Mouse (Mus musculus) cortical plate, adult 2 months (tissue): ENCODE data around the gene Tomm34. TPM values are rescaled to one million over a fixed set of nuclear protein-coding genes. Genes with fewer than 3 reads are reported as not detected.

ENCODE experiments used
- H3K27ac ChIP-seq: fragments of 200-500 bp; 2 replicates; pipeline ENCODE4 v1.5.1; 2012; ENCODE audit warnings: low read length, control low read depth, inconsistent platforms; ENCODE audit not compliant: insufficient read depth
- H3K4me1 ChIP-seq: fragments of 200-500 bp; 2 replicates; pipeline ENCODE4 v1.6.1; 2011; ENCODE audit warnings: low read length; ENCODE audit not compliant: control insufficient read depth, insufficient read depth
- H3K4me3 ChIP-seq: fragments of 200-500 bp; 2 replicates; pipeline ENCODE4 v1.5.1; 2011; ENCODE audit warnings: mild to moderate bottlenecking, low read length, control low read depth; ENCODE audit not compliant: insufficient read depth
- CTCF ChIP-seq: fragments of 200-500 bp; IDR thresholded peaks from 2 replicates; pipeline ENCODE4 v1.5.1; 2011; ENCODE audit warnings: mild to moderate bottlenecking, control low read depth, low read length; ENCODE audit not compliant: insufficient read depth; ENCODE audit errors: extremely low read depth
- POLR2A ChIP-seq: fragments of 200-500 bp; IDR thresholded peaks from 2 replicates; pipeline ENCODE4 v1.6.1; 2011; ENCODE audit warnings: mild to moderate bottlenecking, low read length, control low read depth; ENCODE audit not compliant: insufficient read depth; ENCODE audit errors: extremely low read depth
- polyA plus RNA-seq: library from polyadenylated mRNA; depleted of rRNA; stranded (reverse); fragments of >200 nt; gene quantifications from 2 replicates; pipeline ENCODE4 v1.2.3, GENCODE M21; 2012

Tomm34 gene
- polyA plus RNA-seq, 1 experiment = 96.7 TPM

DNA sequence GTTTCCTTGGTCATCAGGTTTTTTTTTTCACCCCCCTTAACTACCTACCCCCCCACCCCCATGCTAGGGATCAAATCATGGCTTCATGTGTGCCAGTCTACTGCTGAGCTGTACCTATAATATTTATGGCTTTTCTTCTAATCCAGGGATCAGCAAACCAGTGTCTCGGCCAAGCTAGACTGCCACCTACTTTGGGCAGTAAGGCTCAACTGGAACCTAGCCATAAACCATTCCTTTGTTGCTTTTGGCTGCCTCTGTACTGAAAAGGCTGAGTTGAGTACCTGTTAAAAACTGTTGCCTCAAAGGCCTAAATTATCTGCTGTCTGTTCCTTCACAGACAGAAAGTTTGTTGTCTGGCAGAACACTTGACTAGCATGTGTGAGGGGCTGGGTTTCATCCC is 31.0 kb upstream of the Tomm34 start:
- H3K4me3 ChIP-seq = no peak overlapping the region
- TF ChIP-seq CTCF = no peak
- TF ChIP-seq POLR2A = no peak
- H3K4me1 ChIP-seq = no peaks in the 10 kb centered on the region; the same call in 1 of the 2 replicates
- no peak overlapping the region for H3K27ac ChIP-seq

DNA sequence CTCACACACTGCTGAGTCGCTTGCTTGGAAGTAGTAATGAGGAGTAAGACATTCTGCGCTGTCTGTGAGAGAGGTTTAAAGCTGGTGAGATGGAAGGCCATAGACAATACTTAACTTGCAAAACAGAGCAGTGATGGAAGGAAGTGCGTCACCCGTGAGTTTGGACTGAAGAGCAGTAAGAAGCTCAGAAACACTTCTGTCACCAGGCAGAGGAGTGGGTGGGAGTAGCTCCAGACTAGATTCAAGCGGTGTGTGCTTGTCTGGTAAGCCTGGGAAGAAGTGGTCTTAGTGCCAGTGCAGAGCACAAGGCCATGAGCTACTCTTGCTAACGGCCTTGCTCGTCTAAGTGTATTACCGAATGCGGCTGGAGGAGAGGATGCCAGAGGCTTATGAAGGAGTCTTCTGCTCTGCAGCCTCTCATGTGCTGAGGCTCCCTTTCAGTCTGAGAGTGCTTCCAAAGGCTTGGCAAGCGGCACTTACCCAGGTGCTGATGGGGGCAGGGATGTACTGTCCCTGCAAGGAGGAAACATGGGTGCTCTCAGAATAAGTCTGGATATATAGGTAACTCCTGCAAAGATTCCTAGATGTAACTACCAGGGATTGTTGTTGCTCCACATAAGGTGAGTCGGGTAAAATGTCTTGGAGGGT is 27.8 kb upstream of the Tomm34 start:
- Histone ChIP-seq H3K4me3 (no peak overlapping the region), H3K27ac (no peak overlapping the region), H3K4me1 (no peaks in the 10 kb centered on the region)
- TF ChIP-seq POLR2A (no peak), CTCF (no peak)

DNA sequence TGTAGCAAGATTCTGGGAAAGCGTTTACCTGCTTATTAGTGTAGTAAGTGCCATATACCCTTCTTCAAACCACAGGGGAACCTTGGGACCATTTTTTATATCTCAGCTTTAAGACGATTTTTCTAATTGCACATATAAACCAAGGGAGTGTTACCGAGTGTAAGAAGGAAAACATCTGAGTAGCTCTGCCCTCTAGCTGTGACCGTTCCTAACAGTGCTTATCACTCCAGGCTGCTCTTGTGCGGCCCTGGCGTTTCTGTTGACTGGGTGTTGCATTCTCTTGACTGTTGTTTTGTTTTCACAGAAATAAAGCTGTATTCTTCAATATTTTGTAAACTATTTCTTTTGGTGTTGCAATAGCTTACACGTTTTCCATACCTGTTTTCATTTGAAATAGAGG is 23.2 kb upstream of the Tomm34 start:
- Histone ChIP-seq H3K27ac (no peak overlapping the region), H3K4me1 (no peaks in the 10 kb centered on the region), H3K4me3 (no peak overlapping the region)
- TF ChIP-seq POLR2A = no peak
- no peak for TF ChIP-seq CTCF

DNA sequence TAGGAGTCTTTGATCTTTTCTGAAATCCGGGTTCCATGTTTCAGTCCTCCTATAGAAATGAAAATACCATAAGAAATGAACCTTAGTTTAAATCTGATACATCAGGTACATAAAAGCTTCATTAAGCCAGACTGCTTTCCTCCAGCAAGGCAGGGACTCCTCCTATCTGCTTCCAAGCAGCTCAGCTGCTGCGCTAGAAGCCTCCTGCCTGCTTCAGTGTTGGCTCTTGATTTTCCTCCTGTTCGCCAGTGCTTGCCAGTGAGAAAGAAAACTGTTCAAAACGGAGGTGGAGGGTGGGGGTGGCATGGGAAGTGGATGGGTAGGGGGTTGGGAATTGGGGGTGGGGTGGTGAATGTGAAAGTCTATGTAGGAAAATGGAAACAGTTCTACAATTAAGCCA is 18.5 kb upstream of the Tomm34 start:
- no peak overlapping the region for H3K4me3 ChIP-seq
- peaks cover 2% of the 10 kb centered on the region; the same call in 1 of the 2 replicates for H3K4me1 ChIP-seq
- no peak overlapping the region for H3K27ac ChIP-seq
- TF ChIP-seq POLR2A = no peak
- TF ChIP-seq CTCF = no peak

DNA sequence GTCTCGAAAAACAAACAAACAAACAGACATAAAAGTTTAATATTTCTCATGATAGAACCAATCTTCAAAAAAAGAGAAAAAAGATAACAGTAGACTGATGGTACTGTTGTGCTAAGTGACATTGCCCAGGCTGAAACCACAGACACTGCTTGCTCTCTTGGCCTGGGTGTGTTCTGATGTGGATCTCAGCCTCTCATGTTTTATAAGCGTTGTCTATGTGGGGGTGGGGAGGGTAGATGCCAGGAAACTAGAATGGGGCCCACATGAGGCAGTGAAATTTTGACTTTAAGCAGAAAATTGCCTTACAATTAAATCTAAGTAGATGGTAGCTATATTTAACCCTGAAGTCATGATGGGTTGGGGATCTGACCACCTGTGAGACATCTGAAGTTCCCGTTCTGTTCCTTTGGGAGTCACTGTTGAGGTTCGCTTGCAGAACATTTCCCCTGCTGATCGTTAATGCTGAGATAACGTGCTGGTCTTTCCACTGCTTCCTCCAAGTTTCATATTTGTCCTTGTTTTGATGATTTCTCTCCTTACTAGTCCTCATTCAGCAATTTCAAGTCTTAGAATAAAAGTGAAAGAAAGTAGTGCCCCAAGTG is 16.5 kb upstream of the Tomm34 start:
- H3K27ac ChIP-seq = no peak overlapping the region
- no peak overlapping the region for H3K4me3 ChIP-seq
- TF ChIP-seq CTCF (no peak), POLR2A (no peak)
- H3K4me1 ChIP-seq = peaks cover 2% of the 10 kb centered on the region; the same call in 1 of the 2 replicates

DNA sequence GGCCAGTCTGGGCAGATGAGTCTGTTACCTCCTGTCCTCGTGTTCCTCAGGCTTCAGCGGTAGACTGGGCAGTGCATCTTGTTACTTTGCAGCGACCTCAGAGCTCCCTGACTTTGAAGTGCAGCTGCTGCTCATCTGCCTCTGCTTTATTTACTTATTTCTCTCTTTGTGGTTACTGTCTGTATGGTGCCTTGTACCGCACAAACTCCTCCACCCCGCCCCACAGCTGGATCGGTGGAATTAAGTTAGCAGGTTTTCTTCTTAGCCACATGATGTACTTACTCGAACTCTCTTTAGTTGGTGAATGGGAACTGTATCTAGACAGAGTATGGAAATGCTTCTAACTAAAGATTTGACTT is 13.4 kb upstream of the Tomm34 start:
- H3K4me1 ChIP-seq = peaks cover 2% of the 10 kb centered on the region; the same call in 1 of the 2 replicates
- H3K4me3 ChIP-seq = no peak overlapping the region
- H3K27ac ChIP-seq = no peak overlapping the region
- TF ChIP-seq POLR2A (no peak), CTCF (no peak)

DNA sequence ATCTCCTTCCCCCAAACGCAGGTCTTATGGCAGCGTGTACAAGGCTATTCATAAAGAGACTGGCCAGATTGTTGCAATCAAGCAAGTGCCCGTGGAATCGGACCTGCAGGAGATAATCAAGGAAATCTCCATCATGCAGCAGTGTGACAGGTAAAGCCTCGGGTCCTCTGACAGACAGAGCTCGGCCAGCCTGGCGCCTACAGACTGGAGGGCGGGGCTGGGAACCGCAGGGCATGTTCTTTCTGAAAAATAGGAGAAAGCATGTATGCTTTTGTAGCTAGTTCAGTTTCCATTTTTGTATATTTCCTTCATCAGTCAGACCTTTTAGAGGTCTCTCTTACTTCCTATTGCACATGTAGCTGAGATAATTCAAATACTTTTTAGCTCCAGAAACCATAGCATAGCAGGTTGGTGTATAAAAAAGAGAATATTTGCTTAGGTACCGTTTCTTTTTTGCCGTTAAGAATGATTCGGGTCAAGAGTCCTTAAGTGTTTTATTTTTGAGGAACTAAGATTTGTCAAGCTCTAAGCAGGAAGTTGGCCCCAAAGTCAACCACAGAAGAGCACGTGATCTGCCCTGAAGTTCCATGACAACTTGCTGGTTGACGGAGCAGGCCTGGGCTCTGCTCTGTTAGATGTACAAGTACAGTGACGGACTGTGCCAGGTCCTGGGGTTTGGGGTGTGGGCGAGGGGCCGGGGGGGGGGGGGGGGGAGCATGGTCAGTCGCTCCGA is 12.8 kb upstream of the Tomm34 start:
- no peak overlapping the region for H3K4me3 ChIP-seq
- no peaks in the 10 kb centered on the region for H3K4me1 ChIP-seq
- H3K27ac ChIP-seq = no peak overlapping the region
- TF ChIP-seq CTCF = no peak
- TF ChIP-seq POLR2A = no peak

DNA sequence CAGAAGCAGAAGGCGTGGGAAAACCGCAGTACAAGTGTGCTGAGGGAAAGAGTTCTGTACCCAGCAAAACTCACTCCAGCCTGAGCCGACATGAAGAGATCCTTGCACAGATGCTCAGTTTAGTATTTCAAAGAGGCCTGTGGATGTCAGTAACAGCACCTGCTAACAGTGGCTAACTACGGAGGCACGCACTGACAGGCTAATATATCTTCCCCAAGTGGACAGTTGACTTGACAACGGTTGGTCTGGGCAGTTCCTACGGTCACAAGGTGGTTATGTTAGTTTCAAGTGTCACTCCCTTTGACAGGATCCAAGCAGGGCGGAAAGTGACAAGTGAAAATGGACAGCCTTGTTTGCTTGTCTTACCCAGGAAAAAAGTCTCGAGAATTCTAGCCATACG is 11.2 kb upstream of the Tomm34 start:
- no peak overlapping the region for H3K27ac ChIP-seq
- no peak for TF ChIP-seq POLR2A
- TF ChIP-seq CTCF = no peak
- H3K4me1 ChIP-seq = no peaks in the 10 kb centered on the region
- H3K4me3 ChIP-seq = no peak overlapping the region

DNA sequence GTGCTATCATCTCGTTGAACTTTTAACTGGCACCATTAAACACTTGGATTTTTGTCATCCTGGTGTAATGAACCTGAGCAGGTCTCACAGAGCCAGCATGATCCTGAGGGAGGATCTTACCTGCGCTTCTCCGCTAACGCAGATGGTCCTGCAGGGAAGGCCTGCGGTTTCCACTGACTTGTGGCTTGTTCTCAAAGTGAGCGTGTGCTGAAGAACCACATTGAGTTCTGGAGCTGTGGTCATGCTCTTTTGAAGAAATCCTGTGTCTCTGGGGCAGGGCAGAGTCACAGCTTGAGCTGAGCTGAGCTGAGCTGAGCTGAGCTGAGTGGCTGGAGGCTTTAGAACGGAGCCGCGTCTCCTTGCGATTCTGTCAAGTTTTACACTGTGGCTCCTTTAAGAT is 10.6 kb upstream of the Tomm34 start:
- Histone ChIP-seq H3K4me1 (no peaks in the 10 kb centered on the region), H3K4me3 (no peak overlapping the region), H3K27ac (no peak overlapping the region)
- no peak for TF ChIP-seq CTCF
- TF ChIP-seq POLR2A = no peak

DNA sequence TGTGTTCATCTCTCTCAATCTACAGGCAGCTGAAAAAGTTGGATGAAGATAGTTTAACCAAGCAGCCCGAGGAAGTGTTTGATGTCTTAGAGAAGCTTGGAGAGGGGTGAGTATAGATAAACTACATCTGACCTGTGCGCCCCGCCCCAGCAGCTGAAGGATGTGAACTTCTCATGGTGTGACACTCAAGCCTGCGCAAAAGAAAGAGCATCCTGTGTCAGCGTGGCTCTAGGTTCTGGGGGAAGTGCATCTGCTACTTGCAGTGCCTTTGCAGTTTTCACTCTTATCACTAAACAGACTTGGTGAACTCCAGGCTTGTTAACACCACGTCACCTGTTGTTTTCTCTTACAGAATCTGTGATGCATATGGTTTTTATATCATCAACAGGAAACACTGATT is 8.5 kb upstream of the Tomm34 start:
- Histone ChIP-seq H3K27ac (no peak overlapping the region), H3K4me3 (no peak overlapping the region), H3K4me1 (peaks cover 3% of the 10 kb centered on the region; the same call in 1 of the 2 replicates)
- TF ChIP-seq POLR2A (no peak), CTCF (no peak)
